Mouse (Mus musculus) embryonic fibroblast, embryonic 13.5 days (primary cell): ENCODE measurements around the gene Cbx4. TPM values are rescaled to one million over a fixed set of nuclear protein-coding genes. Genes with fewer than 3 reads are reported as not detected.

Source experiments
- H3K27ac ChIP-seq: 2 replicates; pipeline ENCODE4 v1.5.1; 2012; ENCODE audit warnings: low read length, control low read depth, inconsistent platforms; ENCODE audit not compliant: insufficient read depth
- H3K4me1 ChIP-seq: 2 replicates; pipeline ENCODE4 v1.6.1; 2011; ENCODE audit warnings: low read length; ENCODE audit not compliant: control insufficient read depth, insufficient read depth
- H3K4me3 ChIP-seq: 2 replicates; pipeline ENCODE4 v1.5.1; 2011; ENCODE audit warnings: mild to moderate bottlenecking, control low read depth, low read length; ENCODE audit not compliant: insufficient read depth
- CTCF ChIP-seq: IDR thresholded peaks from 2 replicates; pipeline ENCODE4 v1.5.1; 2011; ENCODE audit warnings: mild to moderate bottlenecking, control low read depth, low read length, moderate library complexity, borderline replicate concordance; ENCODE audit not compliant: insufficient read depth
- POLR2A ChIP-seq: IDR thresholded peaks from 2 replicates; pipeline ENCODE4 v1.6.1; 2011; ENCODE audit warnings: low read depth, mild to moderate bottlenecking, control low read depth, low read length, moderate library complexity
- polyA plus RNA-seq: library from polyadenylated mRNA; stranded (reverse); fragments of >200 nt; gene quantifications from 2 replicates; pipeline ENCODE4 v1.2.4, GENCODE M21; 2011; ENCODE audit warnings: low read depth; ENCODE audit not compliant: missing spikeins, insufficient read length

Gene Cbx4
- polyA plus RNA-seq, 1 experiment, result 11.8 TPM

DNA sequence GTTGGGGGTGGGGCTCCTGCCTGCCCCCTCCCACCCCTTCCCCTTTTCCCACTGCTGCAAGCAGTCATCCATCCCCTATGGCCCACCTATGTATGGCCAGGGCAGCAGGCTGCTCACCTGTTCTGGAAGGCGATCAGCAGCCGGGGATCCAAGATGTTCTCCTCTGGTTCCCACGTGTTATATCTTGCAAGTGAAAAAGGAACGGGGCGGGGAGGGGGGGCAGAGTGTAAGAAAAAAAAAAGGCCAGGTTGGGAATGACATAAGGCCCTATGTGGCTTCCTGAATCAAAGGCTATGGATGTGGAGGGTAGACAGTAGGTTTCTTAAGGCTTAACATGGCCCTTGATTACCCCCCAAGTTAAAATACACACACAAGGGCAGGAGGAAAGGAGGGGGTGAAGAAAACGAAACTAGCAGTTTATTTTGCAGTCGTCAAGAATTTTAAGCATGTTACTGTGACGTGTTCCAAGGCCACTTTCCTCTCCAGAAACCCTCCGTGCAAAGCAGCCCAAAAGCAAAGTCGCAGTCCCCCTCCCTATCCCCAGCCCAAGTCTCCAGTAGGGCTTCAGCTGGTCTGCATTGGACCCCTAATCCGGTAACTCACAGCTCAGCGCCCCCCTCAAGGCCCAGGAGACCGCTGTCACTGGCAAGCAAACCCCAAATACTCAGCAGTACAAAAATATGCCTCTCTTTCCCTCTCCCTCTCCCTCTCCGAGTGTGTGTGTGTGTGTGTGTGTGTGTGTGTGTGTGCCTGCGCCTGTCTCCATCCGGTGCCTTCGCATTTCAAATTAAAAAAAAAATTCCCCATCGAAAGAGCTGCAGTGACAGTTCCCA lies 1.4 kb downstream of the Cbx4 start:
- Histone ChIP-seq H3K4me1 (peaks cover 9% of the 10 kb centered on the region), H3K4me3 (peak overlapping the region; percentile 64), H3K27ac (peak overlapping the region; percentile 67)
- no peak for TF ChIP-seq CTCF
- TF ChIP-seq POLR2A, result 0 out of 2 replicates have a peak, but pooled peaks have one; percentile 5

- TF ChIP-seq POLR2A (0 out of 2 replicates have a peak, but pooled peaks have one; percentile 44), CTCF (0 out of 2 replicates have a peak, but pooled peaks have one; percentile 2)
- H3K27ac ChIP-seq, result peak overlapping the region; percentile 67; the same call in 1 of the 2 replicates
- H3K4me1 ChIP-seq, result peaks cover 12% of the 10 kb centered on the region
- peak overlapping the region; percentile 64 for H3K4me3 ChIP-seq
Observed at GRCm38 (mm10) chr11:119083724-119084445, 2.1 kb downstream of the Cbx4 start.

- no peak overlapping the region for H3K4me3 ChIP-seq
- peaks cover 12% of the 10 kb centered on the region for H3K4me1 ChIP-seq
- TF ChIP-seq POLR2A, result no peak
- no peak for TF ChIP-seq CTCF
- no peak overlapping the region for H3K27ac ChIP-seq
Observed at GRCm38 (mm10) chr11:119082638-119083599, 3.1 kb downstream of the Cbx4 start.

DNA sequence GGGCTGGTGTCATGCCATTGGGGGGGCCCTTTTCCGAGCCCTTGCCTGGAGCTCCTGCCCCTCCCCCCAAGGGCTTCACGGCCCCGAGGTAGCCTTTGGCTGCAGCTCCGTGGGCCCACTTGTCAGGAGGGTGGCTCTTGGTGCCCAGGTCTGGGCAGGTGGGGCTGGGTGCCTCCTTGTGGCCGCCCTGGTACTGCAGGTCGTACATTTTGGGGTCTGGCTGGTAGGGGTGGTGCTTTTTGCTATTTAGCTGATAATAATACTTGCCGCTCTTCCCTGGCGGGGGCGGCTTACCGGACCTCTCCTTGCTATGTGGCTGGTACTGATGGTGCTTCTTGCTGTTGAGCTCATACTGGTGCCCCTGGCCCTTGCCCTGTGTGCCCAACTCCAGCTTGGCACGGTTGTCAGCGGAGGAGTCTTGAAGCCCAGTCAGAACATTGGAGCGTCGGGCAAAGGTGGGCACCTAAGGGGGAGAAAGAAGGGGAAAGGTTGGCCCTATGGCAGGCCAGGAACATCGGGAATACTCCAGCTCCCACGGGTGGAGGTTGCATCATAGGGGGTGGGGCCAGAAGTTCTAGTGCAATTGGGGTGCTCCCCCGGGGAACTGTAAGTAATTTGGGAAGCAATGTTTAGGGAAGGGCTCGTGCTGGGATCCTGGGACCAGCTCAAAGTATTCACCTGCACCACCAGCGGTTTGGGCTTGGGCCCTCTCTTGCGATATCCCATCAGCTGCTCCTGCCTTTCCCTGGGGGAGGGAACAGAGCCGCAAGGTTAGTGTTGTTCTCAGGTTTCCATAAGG lies 4.0 kb downstream of the Cbx4 start:
- Histone ChIP-seq H3K27ac (no peak overlapping the region), H3K4me3 (no peak overlapping the region), H3K4me1 (peaks cover 12% of the 10 kb centered on the region)
- TF ChIP-seq CTCF (peak; percentile 39; the same call in 1 of the 2 replicates), POLR2A (no peak)

DNA sequence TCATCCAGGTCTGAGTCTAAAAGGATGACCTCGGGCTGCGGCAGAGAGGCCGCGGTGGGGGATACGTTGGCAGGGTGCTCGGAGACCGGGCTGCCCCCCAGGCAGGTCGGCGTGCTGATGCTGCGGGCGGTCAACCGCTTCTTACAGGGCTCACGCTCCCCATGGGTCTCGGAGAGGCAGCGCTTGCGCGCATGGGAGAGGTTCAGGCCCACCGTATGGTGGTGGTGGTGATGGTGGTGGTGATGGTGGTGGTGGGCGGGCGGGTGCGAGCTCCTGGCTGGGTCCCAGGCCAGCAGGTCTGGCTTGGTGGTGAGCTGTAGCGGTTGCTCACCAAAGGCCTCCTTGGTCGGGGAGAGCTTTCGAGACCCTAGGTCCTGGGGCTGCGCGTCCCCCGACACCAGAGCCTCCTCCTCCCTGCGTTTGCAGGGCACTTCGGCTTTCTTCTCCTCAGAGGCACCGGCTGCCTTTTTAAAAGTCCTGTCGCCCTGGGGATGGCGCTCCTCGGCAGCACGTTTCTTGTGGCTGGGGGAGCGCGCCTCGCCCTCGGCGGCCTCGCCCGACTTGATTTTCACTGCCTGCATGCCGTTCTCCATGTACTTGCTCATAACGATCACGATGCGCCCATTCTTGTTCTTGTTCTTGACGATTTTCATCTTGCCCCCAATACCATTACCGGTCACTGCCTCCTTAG lies 4.7 kb downstream of the Cbx4 start:
- TF ChIP-seq CTCF (no peak), POLR2A (no peak)
- H3K4me1 ChIP-seq, result peaks cover 12% of the 10 kb centered on the region
- no peak overlapping the region for H3K4me3 ChIP-seq

DNA sequence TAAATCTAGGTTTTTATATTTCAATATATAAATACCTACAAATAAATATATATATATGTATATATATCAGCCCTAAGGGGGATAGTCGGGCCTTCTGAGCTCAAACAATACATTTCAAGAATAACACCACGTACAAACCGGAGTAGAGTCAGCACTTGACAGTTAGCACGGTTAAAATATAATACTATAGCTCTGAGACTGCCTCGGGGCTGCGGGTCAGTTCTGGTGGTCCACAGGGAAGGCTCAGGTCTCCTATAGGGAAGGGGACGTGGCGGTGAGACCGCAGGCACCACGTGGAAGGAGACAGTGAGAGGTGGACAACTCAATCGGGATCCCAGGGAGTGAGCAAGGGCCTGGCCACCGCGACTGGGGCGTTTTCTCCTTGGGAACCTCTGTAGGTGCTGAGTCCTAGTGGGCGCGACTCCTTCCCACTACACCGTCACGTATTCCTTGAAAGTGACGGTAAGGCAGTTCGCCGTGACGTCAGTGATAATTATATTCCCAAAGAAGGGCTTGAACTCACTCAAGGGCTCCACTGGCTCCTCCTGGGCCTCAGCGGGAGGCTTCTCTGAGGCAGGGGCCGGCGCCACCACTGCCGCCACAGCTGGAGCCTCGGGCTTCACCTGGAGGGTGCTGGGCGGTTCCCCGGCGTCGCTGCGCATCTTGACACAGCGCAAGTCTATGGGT lies 5.4 kb downstream of the Cbx4 start:
- no peak overlapping the region for H3K4me3 ChIP-seq
- no peak for TF ChIP-seq POLR2A

More for the DNA sequence above, 4.7 kb downstream of the Cbx4 start:
- no peak overlapping the region for H3K27ac ChIP-seq

GRCm38 (mm10) chr11:119079445-119079837 lies 6.6 kb downstream of the Cbx4 start:
- H3K27ac ChIP-seq, result no peak overlapping the region
- no peak for TF ChIP-seq POLR2A
- no peak for TF ChIP-seq CTCF

More for the DNA sequence above, 5.4 kb downstream of the Cbx4 start:
- Histone ChIP-seq H3K27ac (no peak overlapping the region), H3K4me1 (peaks cover 12% of the 10 kb centered on the region)

More at GRCm38 (mm10) chr11:119079445-119079837, 6.6 kb downstream of the Cbx4 start:
- H3K4me1 ChIP-seq, result peaks cover 12% of the 10 kb centered on the region
- H3K4me3 ChIP-seq, result no peak overlapping the region
